Mouse (Mus musculus) lung, postnatal 10 days (tissue): ENCODE measurements at regions not wholly inside any gene's neighbourhood (a gene's known extent, or its start where the extent isn't known, plus 50 kb on each side); places are given as distances from the start of the nearest gene placed in this dataset.

Source experiments
- DNase-seq: peaks from one replicate; pipeline ENCODE4 v3.0.0; 2021

GRCm38 (mm10) chr14:17567927-17568326, 92.1 kb upstream of the Thrb start:
- DNase-seq = no peak

- DNase-seq = no peak
Measured at GRCm38 (mm10) chr14:17569087-17569636, 90.9 kb upstream of the Thrb start.

GRCm38 (mm10) chr14:17578776-17579175, 81.3 kb upstream of the Thrb start:
- no peak for DNase-seq

GRCm38 (mm10) chr14:17589595-17589994, 70.5 kb upstream of the Thrb start:
- no peak for DNase-seq

- DNase-seq = no peak
Measured at GRCm38 (mm10) chr14:17599553-17599952, 60.5 kb upstream of the Thrb start.

- no peak for DNase-seq
Measured at GRCm38 (mm10) chr14:17602357-17602756, 57.7 kb upstream of the Thrb start.

- no peak for DNase-seq
Measured at GRCm38 (mm10) chr14:17606018-17606417, 54.0 kb upstream of the Thrb start.

- no peak for DNase-seq
Measured at GRCm38 (mm10) chr14:17607186-17607585, 52.9 kb upstream of the Thrb start.
